Mouse (Mus musculus) erythroblast, embryonic 14.5 days (primary cell): ENCODE data around the gene Tmem209.

ENCODE experiments used
- GATA1 ChIP-seq: IDR thresholded peaks from 2 replicates; pipeline ENCODE4 v1.6.1; 2012; ENCODE audit warnings: low read length, inconsistent platforms, mixed read lengths
- TAL1 ChIP-seq: IDR thresholded peaks from 3 replicates; pipeline ENCODE4 v1.6.1; 2012; ENCODE audit warnings: low read length, inconsistent platforms, mixed read lengths

DNA sequence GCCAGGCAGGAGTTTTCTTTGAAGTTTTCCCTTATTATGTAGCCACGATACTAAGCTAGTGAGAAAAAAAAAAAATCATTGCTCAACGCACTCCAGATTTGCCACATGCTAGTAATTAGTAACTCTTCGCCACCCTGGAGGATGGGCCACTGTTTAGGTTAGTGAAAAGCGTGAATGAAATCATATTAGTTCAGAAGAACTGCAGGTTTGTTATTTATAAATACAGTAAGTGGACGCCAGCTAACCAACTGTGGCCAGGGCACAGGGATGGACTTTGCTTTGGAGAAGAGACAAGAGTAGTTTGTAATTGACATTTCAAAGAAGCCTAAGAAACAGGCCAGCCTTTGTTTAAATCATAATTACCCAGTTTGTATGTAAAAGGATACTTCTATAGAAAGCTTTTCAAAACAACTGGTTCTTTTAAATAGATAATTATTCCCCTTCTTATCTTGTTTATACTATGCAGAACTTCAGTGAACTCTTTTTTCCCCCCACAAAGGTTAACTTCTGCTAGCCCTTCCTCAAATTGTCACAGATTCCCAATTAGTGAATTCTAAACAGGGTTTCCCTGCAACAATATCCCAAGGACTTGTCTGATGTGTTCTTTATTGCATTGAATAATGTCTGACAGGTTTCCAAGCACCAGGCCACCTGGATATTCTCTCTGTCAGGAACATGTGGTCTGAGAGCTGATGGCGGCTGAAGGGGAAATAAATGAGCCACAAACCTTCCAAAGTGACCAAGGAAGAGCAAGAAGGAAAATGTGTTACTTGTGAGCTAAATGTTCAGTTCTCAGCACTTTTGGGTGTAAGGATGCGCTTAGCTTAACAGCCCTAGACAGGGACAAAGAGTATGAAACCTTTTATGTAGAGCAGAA is 16.1 kb upstream of the Tmem209 start:
- TF ChIP-seq GATA1 (no peak), TAL1 (no peak)
